Mouse (Mus musculus) heart, adult 11 months (tissue): Measurements from ENCODE around the gene Os9.
A peak's percentile ranks its signal among the peaks of the same experiment; 100 is the strongest.
"Not testable (repeated sequence)": the region's sequence is repeated elsewhere in the genome, so short reads cannot be mapped to it uniquely, and the experiment has no call there.

Source experiments
- DNase-seq: peaks from one replicate; pipeline ENCODE4 v3.0.0; 2022

The Os9 gene

GRCm38 (mm10) chr10:127144536-127144935 is 23.6 kb upstream of the Os9 start:
- no peak for DNase-seq

GRCm38 (mm10) chr10:127143228-127143627 is 22.3 kb upstream of the Os9 start:
- no peak for DNase-seq

GRCm38 (mm10) chr10:127141500-127141899 is 20.6 kb upstream of the Os9 start:
- DNase-seq: peak; percentile 88

DNA sequence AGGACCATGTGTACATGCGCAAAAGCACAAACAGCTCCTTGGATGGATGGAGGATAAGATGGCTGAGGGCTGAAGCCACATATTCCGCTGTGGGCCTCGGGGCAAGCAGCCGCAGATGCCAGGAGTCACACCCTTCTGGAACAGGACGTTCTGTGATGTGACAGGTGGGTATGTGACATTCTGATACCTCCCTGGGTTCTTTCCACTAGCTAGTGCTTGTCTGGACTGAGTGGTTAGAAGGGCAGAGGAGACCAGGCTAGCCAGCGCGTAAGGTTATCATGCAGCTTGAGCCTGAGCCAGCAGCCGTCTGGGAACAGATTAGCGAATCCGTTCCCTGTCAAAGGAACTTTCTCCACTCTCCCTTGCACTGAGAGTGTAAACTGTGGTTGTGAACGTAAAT is 20.0 kb upstream of the Os9 start:
- DNase-seq: no peak

GRCm38 (mm10) chr10:127138328-127139141 is 17.6 kb upstream of the Os9 start:
- no peak for DNase-seq

DNA sequence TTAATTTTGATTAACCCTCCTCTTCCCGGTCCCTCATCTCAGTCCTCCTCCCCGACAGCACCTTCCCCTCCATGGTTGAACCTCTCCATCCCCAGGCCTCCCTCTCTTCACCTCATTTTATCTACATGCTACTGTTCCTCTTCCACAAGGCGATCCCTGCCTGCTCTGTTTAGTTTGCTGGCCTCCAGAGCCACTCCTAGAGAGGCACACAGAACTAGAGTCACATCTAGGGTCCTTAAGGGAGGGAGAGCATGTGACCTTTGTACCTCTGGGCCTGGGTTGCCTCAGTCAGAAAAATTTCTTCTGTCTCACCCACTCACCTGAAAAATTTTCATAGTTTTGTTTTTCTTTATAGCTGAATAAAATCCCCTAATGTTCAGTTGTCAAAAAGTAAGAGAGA is 17.0 kb upstream of the Os9 start:
- no peak for DNase-seq

- no peak for DNase-seq
Measured at GRCm38 (mm10) chr10:127136510-127136909, 15.6 kb upstream of the Os9 start.

GRCm38 (mm10) chr10:127135118-127135836 is 14.3 kb upstream of the Os9 start:
- no peak for DNase-seq

- not testable (repeated sequence) for DNase-seq
Measured at GRCm38 (mm10) chr10:127134394-127135035, 13.6 kb upstream of the Os9 start.

DNA sequence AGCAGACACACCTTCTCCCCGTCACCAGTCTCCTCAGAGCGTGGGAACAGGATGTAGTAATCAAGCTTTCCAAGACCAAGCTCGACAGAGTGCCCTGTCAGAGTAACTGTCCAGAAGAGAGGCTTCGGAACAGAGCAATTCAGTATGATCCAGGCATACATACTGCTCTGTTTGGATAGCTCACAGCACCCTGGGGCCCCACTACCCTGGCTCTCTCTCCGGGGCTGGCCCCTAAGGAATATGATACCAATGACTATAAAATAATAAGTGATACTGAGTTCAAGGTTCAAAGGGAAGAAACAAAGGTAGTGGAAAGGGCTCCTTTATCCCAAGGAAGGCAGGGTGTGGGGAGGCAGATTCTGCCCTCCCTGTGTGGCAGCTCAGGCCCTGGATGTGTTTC is 11.5 kb upstream of the Os9 start:
- DNase-seq: no peak

GRCm38 (mm10) chr10:127129431-127129830 is 8.5 kb upstream of the Os9 start:
- DNase-seq: no peak

- no peak for DNase-seq
Measured at GRCm38 (mm10) chr10:127127711-127128279, 6.9 kb upstream of the Os9 start.

GRCm38 (mm10) chr10:127126579-127126978 is 5.6 kb upstream of the Os9 start:
- no peak for DNase-seq

DNA sequence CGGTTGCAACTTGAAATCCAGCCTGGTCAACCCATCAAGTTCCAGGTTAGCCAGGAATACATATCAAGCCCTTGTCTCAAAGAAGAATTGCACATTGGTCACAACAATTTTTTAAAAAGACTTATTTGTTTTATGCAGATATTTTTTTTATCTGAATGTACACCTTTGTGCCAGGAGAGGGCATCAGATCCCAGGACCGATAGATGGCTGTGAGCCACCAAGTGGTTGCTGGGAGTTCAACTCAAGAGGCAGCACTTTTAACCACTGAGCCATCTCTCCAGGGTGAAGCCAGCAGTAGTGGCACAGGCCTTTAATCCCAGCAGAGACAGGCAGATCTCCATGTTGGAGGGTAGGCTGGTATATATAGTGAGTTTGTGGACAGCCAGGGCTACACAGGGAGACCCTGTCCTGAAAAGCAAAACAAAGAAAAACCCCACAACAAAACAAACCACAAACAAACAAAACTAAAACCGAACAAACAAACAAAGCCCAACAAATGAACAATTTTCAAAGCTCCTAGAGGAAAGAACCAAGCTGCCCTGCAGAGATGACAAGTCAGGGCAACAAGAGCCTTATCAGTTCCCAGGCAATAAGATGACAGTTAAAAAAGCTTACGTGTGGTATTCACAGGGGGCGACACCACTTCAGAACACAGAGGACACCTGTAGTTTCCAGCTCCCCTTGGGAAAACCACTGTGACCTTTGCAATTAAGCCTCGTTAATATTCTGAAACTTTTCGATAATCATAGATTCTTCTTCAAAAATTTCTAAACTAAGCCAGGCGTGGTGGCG is 4.5 kb upstream of the Os9 start:
- no peak for DNase-seq

GRCm38 (mm10) chr10:127123436-127123805 is 2.5 kb upstream of the Os9 start:
- DNase-seq: no peak

DNA sequence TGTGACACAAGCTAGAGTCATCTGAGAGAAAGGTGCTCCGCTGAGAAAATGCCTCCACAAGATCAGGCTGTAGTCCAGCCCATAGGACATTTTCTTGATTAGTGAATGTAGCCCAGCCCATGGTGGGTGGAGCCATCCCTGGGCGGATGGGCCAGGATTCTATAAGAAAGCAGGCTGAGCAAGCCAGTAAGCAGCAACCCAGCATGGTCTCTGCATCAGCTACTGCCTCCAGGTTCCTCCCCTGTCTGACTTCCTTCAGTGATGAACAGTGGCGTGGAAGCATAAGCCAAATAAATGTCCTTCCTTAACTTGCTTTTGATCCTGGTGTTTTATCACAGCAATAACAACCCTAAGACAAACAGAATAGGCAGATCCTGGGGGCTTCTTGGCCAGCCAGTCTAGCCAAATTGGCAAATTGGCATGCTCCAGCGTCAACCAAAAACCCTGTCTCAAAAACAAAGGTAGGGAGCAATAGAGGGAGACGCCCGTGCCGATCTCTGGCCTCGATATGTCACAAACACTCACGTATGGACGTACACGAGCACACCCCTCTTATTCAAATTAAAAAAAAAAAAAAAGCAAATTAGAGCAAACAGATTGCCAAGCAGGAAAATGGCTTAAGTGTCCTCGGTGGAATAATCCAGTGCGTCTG is 2.0 kb upstream of the Os9 start:
- no peak for DNase-seq

DNA sequence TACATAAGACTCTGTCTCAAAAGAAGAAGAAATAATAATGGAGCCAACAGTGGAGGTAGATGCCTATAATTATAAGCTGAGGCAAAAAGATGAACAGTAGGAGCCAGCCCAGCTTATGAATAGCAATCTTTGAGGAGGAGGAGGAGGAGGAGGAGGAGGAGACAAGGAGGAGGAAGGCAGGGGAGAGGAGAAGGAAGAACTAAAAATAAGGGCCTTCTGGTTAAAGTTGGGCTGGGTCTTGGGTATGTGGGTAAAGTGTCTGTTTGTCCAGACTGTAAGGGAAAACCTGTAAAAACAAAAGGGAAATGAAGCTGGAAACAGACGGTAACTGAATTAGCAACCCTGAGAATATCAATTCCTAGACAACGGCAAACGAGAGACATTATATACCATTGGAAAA is 1.1 kb upstream of the Os9 start:
- DNase-seq: no peak

DNA sequence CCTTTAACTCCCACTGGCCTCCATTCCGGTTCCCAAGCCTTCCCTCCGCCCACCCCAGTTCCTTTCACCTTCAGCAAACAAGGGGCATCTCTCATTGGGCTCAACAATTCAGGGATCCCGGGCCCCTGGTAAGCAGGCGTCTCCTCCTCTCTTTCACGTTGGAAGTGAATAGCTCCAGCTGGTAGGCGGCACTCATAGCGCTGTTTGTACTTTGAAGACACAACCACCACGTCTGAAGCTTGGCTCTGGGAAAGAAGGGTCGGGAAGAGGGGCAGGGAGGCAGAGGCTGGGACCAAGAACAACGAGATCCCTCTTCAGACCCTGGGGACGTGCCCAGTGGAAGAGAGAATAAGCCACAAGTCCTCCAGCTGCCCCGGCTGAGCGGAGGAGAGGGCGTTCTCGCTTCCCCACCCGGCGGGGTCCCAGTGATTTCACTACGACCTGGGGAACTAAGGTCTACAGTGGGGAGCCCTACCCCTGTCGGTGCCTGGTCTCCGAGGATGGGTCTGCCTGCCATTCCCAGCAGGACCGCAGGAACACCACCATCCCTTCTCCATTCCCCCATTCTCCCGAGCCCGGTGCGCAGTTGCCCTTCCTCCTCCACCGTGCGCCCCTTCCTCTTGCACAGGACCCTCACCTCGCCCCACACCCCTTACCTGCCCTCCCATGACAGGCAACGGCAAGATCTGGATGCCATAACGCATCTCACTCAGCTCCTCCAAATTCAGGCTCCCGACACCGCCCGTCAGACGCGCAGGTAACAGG is 448 bp downstream of the Os9 start:
- DNase-seq: no peak

- DNase-seq: peak; percentile 90
Measured at GRCm38 (mm10) chr10:127119229-127119628, 1.7 kb downstream of the Os9 start.

GRCm38 (mm10) chr10:127118470-127118869 is 2.5 kb downstream of the Os9 start:
- no peak for DNase-seq

DNA sequence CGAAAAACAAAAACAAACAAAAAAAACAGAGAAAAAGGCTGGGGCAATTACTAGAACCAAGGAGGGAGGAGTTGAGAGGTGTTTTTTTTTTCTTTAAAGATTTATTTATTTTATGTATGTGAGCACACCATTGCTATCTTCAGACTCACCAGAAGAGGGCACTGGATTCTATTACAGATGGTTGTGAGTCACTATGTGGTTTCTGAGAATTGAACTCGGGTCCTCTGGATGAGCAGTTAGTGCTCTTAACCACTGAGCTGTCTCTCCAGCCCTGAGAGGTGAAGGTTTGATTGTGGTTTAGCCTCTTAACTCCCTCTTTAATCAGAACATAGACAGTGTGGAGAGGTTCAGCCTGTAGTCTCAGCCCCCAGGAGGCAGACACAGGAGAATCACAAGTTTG is 5.9 kb downstream of the Os9 start:
- DNase-seq: no peak
